Mouse (Mus musculus) thymus, postnatal 10 days (tissue): ENCODE measurements around the gene Sdcbp2.

ENCODE experiments used
- DNase-seq, 2 experiments: peaks; one replicate each; pipeline ENCODE4 v3.0.0; 2021; ENCODE audit warnings: low spot score in 2 of 2

The Sdcbp2 gene

DNA sequence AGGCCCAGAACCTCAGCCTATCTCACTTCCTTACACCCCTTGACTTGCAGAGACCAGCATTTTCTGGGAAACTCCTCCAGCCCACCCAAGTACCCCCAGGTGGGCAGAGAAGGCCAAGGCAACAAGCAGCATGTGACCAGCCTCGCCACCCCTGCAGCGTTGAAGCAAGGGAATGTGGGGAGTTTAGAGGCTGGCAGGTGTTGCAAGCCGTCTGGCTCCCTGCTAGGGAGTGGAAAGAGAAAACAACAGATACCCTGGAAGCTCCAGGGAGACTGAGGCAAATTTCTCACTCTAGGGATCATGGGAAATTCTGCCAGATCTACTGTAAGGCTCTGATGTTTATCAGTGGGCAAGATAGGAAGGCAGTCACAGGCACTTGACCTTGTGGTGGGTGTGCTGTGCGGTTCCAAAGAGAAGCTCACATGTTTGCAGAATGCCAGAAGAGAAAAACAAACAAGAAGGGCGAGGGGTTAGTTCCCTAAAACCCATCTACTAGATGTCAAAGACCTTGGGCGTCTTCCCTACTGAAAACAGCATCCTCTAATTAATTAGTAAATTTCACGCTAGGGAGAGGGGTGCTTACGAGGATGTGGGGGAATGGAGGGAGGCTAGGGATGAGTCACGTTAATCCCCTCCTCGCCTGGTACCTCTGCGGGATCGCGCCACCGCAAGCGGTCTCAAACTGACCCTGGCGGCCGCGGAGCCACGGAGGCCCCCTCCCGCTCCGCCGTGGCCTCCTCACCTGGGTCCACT lies 59.2 kb downstream of the Sdcbp2 start:
- DNase-seq, result no peak

DNA sequence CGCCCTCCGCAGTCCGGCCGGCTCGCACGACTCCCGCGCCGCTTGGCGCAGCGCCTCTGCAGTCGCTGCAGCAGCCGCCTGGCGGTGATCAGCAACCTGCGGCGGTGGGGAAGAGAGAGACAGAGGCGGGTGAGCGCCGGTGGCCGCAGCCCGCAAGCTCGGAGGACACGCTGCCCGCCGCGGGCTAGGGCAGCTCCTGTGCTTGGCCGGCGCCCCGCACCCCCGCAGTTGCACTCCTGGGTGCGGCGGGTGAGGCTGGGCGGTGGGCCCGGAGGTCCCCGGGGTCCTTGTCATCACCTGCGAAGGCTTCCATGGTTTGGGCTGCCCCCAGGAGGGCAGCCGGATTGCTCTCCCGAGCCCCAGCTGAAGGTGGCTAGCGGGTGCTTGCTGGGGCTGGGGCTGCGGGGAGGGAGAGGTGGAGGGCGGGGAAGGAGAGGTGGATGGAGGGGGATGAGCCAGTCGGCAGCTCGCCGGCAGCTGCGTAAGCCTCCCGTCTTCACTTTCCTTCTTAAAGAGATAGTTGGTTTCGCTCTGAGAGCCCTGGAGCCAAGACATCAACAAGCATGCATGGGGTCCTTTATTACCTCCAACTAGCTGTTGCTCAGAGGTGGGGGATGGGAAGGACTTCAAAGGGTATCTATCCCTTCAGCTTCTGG lies 59.9 kb downstream of the Sdcbp2 start, which contains the start of gene Snph:
TSS of gene Snph (minus strand) at position 435 of the 656 bp plus-strand sequence.
- peak; percentile 34 to 47 for DNase-seq

DNA sequence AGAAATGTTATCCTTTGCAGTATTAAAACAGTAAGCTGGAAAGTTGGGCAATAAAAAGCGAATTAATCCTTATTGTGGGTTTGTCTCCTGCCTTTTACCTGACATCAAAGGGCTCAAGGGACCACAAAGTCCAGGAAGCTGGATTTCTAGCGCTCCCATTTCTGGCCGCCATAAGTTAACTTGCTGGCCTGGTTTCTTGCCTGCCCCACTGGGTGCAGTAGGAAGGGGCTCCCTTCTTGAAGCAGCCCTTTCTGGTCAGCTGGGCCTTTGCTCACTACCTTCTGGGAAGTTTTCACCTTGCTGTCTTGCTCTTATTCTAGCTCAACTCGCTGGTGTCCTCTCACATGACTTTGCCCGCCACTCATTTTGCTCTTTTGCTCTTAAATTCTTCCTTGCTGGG lies 60.6 kb downstream of the Sdcbp2 start:
- no peak for DNase-seq

DNA sequence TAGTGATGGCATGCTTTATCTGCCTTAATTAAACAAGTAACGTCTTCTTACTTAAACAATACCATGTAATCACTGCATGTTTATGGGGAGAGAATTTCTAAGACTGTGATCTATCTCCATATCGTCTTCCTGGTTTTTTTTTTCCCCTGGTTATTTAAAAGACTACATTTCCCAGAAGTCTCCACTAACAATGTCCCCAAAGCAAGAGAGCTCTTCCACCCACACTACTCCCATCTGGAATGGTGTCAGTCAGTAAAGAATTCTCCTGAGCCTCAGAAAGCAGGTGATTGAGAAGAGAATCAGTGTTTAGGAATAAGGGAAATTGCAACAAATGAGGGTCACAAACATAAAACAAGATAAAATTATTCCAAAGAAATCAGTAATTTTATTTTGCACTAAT lies 62.5 kb downstream of the Sdcbp2 start:
- DNase-seq, result no peak

DNA sequence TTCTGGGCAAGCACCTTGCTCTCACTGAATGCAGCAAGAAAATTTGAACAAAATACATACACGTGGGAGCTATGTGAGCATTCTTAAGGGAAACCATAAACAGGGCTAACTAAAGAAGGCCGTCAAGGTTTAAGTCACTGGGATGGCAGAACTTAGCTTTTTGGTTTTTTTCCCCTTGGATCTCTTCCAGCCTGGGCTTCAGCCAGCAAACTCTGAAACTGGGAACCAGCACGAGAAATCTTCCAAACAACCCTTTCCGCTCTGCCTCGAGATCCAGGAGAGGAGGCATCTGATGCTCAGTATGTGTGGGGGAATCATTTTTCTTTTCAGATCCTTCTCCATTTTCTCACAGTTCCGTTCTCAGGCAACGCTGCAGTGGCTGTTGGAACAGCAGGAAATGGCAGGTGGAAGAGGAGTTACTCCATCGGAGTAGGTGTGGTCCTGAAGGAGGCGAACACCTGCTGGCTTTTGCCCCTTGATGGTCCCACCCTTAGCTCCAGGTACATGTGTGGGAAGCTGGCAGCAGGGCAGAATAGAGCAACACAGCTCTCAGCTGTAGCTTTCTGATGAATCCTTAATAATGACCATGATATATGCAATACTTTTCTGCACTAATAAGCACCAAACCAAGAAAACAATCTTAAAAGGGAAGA lies 63.1 kb downstream of the Sdcbp2 start:
- no peak for DNase-seq

DNA sequence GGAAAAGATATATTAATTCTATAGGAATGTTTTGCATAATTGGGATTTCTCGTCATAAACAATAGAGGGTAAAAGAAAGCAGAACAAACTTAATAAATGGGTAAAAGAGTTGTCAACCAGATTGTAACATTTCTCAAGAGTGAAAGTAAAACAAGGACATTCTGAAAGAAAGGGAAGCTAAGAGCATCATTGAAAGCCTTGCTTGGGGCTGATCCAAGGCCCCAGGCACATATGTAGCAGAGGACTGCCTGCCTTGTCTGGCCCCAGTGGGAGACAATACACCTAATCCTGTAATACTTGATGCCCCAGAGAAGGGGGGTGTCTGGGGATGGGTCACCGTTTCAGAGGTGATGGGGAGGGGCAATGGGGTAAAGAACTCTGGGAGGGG lies 63.6 kb downstream of the Sdcbp2 start:
- no peak for DNase-seq
